Mouse (Mus musculus) testis, adult 2 months (tissue): ENCODE data around the gene Csnk1g2.

Experiments used
- CTCF ChIP-seq: fragments of 200-500 bp; IDR thresholded peaks from 2 replicates; pipeline ENCODE4 v1.5.1; 2012; ENCODE audit warnings: low read depth, mild to moderate bottlenecking, inconsistent platforms, low read length, moderate library complexity; ENCODE audit not compliant: control insufficient read depth, insufficient read depth, insufficient replicate concordance
- POLR2A ChIP-seq: fragments of 200-500 bp; IDR thresholded peaks from 2 replicates; pipeline ENCODE4 v1.6.1; 2012; ENCODE audit warnings: low read depth, mild to moderate bottlenecking, inconsistent platforms, low read length, moderate library complexity; ENCODE audit not compliant: control insufficient read depth

- no peak for TF ChIP-seq POLR2A
- TF ChIP-seq CTCF: no peak
Observed at GRCm38 (mm10) chr10:80677128-80677875, 54.7 kb downstream of the Csnk1g2 start.
